Mouse (Mus musculus) heart, embryonic 16.5 days (tissue): ENCODE measurements at regions not wholly inside any gene's neighbourhood (a gene's known extent, or its start where the extent isn't known, plus 50 kb on each side); places are given as distances from the start of the nearest gene placed in this dataset.

ENCODE experiments used
- ATAC-seq: fragments of 200-750 bp; cut with Nextera tagmentation; replicated peaks from 2 replicates; pipeline ENCODE4 v1.8.0; 2017; ENCODE audit warnings: moderate number of reproducible peaks; ENCODE audit not compliant: insufficient read depth, low FRiP score; ENCODE audit errors: extremely low read depth
- H3K27ac ChIP-seq: fragments of 300-500 bp; sonication (generic); 2 replicates; pipeline ENCODE4 v1.5.1; 2014; ENCODE audit warnings: mild to moderate bottlenecking, low read length, control low read depth, moderate library complexity
- H3K27me3 ChIP-seq: fragments of 300-500 bp; sonication (generic); 2 replicates; pipeline ENCODE4 v1.6.1; 2014; ENCODE audit warnings: low read length, mixed read lengths; ENCODE audit not compliant: control insufficient read depth, insufficient read depth
- H3K36me3 ChIP-seq: fragments of 300-500 bp; sonication (generic); 2 replicates; pipeline ENCODE4 v1.6.1; 2014; ENCODE audit not compliant: control insufficient read depth, insufficient read depth
- H3K4me1 ChIP-seq: fragments of 300-500 bp; sonication (generic); 2 replicates; pipeline ENCODE4 v1.6.1; 2014; ENCODE audit warnings: low read length, mixed read lengths; ENCODE audit not compliant: control insufficient read depth, insufficient read depth
- H3K4me2 ChIP-seq: fragments of 300-500 bp; sonication (generic); 2 replicates; pipeline ENCODE4 v1.6.1; 2014; ENCODE audit warnings: low read depth, mild to moderate bottlenecking, control low read depth, low read length
- H3K4me3 ChIP-seq: fragments of 300-500 bp; sonication (generic); 2 replicates; pipeline ENCODE4 v1.5.1; 2014; ENCODE audit warnings: mild to moderate bottlenecking, control low read depth, low read length
- H3K9ac ChIP-seq: fragments of 300-500 bp; sonication (generic); 2 replicates; pipeline ENCODE4 v1.6.1; 2014; ENCODE audit warnings: low read length, control low read depth
- H3K9me3 ChIP-seq: fragments of 300-500 bp; sonication (generic); replicated peaks from 2 replicates; pipeline ENCODE4 v1.6.1; 2016; ENCODE audit warnings: low read length; ENCODE audit not compliant: control insufficient read depth
- WGBS: fragments of 180-500 bp; shearing (Covaris S2); extraction: QIAGEN DNeasy Blood & Tissue Kit; methylation state at CpG from one replicate; pipeline ENCODE4 v1.1.7; 2014; 5-methylcytosine and 5-hydroxymethylcytosine counted together

DNA sequence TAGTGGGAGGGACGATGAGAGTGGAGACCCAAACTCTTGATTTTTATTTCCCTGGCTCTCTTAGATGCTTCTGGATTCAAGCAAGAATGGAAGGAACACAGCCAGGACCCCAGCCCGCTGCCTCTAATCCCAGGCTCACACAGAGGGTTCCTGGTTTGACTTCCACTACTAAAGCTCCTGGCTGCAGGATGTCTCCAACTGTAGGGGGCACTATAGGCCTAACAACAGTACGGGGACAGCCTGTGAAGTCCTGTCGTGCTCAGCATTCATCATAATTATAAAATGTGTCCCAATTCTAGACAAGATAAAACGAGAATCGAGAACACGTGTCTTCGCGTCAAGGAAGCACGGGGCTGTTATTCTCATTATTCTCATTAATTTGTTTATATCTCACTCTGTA lies 254.3 kb upstream of the Kcnab2 start:
- WGBS, result 74% methylated on average over 10 of the region's 10 CpGs
- Histone ChIP-seq H3K27ac (no peak overlapping the region), H3K36me3 (no peaks in the 10 kb centered on the region), H3K4me2 (no peak overlapping the region), H3K4me3 (no peak overlapping the region), H3K9ac (no peak overlapping the region), H3K27me3 (no peaks in the 10 kb centered on the region), H3K9me3 (no peaks in the 10 kb centered on the region), H3K4me1 (no peaks in the 10 kb centered on the region)
- no peak for ATAC-seq

DNA sequence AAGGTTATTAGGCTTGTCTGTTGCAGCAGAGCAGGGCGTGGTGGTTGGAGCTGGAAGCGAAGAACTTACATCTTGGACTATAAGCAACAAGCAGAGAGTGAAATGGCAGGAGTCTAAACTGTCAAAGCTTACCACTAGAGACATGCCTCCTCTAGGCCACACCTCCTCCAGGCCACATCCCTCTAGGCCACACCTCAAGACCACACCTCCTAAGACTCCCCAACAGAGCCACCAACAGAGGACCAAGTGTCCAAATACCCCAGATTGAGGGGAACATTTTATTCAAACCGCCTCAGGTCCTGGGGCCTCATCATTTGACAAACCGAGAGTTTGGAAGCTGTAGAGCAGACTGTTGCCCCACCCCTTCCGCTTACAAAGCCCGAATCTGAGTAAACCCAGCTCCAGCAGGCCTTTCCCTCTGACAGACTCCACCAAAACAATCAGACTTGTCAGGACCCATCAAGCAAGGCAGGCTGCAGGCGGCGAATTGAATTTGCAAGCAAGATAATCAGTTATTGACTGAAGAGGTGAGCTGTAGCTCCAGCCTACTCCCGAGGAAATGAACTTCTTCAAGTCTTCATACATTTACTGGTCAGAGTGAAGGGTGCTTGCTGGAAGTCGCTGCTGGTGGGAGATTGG lies 253.5 kb upstream of the Kcnab2 start:
- 51% methylated on average over 10 of the region's 10 CpGs for WGBS
- no peaks in the 10 kb centered on the region for H3K36me3 ChIP-seq
- H3K4me1 ChIP-seq, result no peaks in the 10 kb centered on the region
- H3K9ac ChIP-seq, result no peak overlapping the region
- no peak for ATAC-seq
- H3K4me3 ChIP-seq, result no peak overlapping the region
- H3K27me3 ChIP-seq, result no peaks in the 10 kb centered on the region
- H3K9me3 ChIP-seq, result no peaks in the 10 kb centered on the region
- H3K27ac ChIP-seq, result no peak overlapping the region
- H3K4me2 ChIP-seq, result no peak overlapping the region

GRCm38 (mm10) chr4:152729421-152729820 lies 251.8 kb upstream of the Kcnab2 start:
- no peaks in the 10 kb centered on the region for H3K9me3 ChIP-seq
- ATAC-seq, result no peak
- H3K4me1 ChIP-seq, result no peaks in the 10 kb centered on the region
- no peaks in the 10 kb centered on the region for H3K27me3 ChIP-seq
- H3K36me3 ChIP-seq, result no peaks in the 10 kb centered on the region
- no peak overlapping the region for H3K27ac ChIP-seq
- no peak overlapping the region for H3K9ac ChIP-seq
- no peak overlapping the region for H3K4me2 ChIP-seq
- WGBS, result 77% methylated on average over 6 of the region's 6 CpGs
- H3K4me3 ChIP-seq, result no peak overlapping the region

DNA sequence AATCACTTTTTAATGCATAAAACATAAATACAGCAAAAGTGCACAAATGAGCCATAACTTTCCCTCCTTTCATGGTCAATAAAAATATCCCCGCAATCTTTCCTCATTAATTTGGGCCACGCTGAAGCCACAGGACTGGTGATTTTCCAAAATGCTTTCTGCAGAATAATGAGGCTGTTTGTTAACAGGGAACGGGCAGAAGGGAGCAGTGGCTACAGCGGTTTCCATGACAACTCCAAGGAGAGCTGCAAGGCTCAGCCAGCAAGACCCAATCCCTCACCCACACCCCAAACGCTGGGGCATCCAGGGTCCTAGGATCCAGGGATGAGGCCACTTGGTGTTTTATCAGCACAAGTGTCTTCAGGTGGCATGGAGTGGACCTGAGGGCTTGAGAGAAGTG lies 248.2 kb upstream of the Kcnab2 start:
- 68% methylated on average over 5 of the region's 5 CpGs for WGBS
- no peak for ATAC-seq

DNA sequence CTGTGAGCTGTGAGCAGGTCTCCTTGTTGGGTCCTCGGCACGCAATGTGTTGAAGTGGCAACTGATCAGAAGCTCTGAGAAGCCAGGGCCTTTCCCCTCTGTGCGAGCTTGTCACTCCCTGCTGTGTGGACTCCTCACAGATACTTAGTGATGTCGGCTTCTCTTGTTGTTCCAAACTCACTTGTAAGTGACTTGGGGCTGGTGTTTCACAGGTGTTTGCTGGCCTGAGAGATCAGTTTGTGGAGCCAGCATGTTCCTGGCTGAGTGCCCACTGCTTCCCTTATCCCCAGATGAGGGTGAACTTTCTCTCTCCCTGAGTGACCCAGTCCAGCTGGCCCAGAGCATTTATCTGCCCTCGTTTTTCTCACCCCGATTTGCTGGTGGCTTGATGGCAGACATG lies 247.8 kb upstream of the Kcnab2 start:
- H3K4me2 ChIP-seq, result no peak overlapping the region
- H3K36me3 ChIP-seq, result no peaks in the 10 kb centered on the region
- no peak for ATAC-seq
- WGBS, result 35% methylated on average over 6 of the region's 6 CpGs
- H3K9ac ChIP-seq, result no peak overlapping the region
- H3K9me3 ChIP-seq, result no peaks in the 10 kb centered on the region
- no peaks in the 10 kb centered on the region for H3K4me1 ChIP-seq
- no peaks in the 10 kb centered on the region for H3K27me3 ChIP-seq
- no peak overlapping the region for H3K4me3 ChIP-seq
- H3K27ac ChIP-seq, result no peak overlapping the region

More for the DNA sequence above, 248.2 kb upstream of the Kcnab2 start:
- Histone ChIP-seq H3K27me3 (no peaks in the 10 kb centered on the region), H3K4me3 (no peak overlapping the region), H3K4me2 (no peak overlapping the region), H3K9ac (no peak overlapping the region), H3K9me3 (no peaks in the 10 kb centered on the region), H3K4me1 (no peaks in the 10 kb centered on the region), H3K36me3 (no peaks in the 10 kb centered on the region), H3K27ac (no peak overlapping the region)

- Histone ChIP-seq H3K4me2 (no peak overlapping the region), H3K9me3 (no peaks in the 10 kb centered on the region), H3K36me3 (no peaks in the 10 kb centered on the region), H3K27ac (no peak overlapping the region), H3K27me3 (no peaks in the 10 kb centered on the region), H3K4me1 (no peaks in the 10 kb centered on the region), H3K4me3 (no peak overlapping the region), H3K9ac (no peak overlapping the region)
- 64% methylated on average over 7 of the region's 7 CpGs for WGBS
- ATAC-seq, result no peak
Measured at GRCm38 (mm10) chr4:152724741-152725140, 247.1 kb upstream of the Kcnab2 start.

DNA sequence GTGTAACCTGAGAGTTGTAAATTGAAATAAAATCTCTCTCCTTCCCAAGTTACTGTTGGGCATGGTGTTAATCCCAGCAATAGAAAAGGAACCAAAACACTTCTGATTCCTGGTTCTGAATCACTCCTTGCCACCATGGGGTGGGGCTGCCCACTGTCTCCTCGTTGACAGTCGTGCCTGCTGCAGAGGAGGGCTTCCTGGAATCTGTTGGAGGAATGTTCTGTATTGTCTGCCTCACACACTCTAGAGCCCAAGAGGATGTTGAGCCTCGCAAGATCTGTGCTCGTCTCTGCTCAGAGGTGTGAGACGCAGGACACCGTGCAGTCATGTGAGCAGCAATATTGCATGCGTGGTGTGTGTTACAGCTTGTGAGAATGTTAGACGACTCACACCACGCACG lies 246.4 kb upstream of the Kcnab2 start:
- H3K27ac ChIP-seq, result no peak overlapping the region
- no peaks in the 10 kb centered on the region for H3K9me3 ChIP-seq
- H3K9ac ChIP-seq, result no peak overlapping the region
- WGBS, result 62% methylated on average over 10 of the region's 10 CpGs
- H3K4me2 ChIP-seq, result no peak overlapping the region
- no peak for ATAC-seq
- no peak overlapping the region for H3K4me3 ChIP-seq
- no peaks in the 10 kb centered on the region for H3K27me3 ChIP-seq
- no peaks in the 10 kb centered on the region for H3K36me3 ChIP-seq
- no peaks in the 10 kb centered on the region for H3K4me1 ChIP-seq

- 72% methylated on average over 8 of the region's 8 CpGs for WGBS
- H3K27me3 ChIP-seq, result no peaks in the 10 kb centered on the region
Measured at GRCm38 (mm10) chr4:152720528-152720927, 242.9 kb upstream of the Kcnab2 start.

GRCm38 (mm10) chr4:152719416-152720127 lies 241.9 kb upstream of the Kcnab2 start:
- no peaks in the 10 kb centered on the region for H3K9me3 ChIP-seq
- no peaks in the 10 kb centered on the region for H3K27me3 ChIP-seq
- H3K9ac ChIP-seq, result no peak overlapping the region
- H3K4me1 ChIP-seq, result no peaks in the 10 kb centered on the region
- WGBS, result 84% methylated on average over 15 of the region's 15 CpGs
- ATAC-seq, result no peak
- no peak overlapping the region for H3K27ac ChIP-seq
- H3K4me3 ChIP-seq, result no peak overlapping the region
- H3K36me3 ChIP-seq, result no peaks in the 10 kb centered on the region
- no peak overlapping the region for H3K4me2 ChIP-seq

More at GRCm38 (mm10) chr4:152720528-152720927, 242.9 kb upstream of the Kcnab2 start:
- H3K4me2 ChIP-seq, result no peak overlapping the region
- H3K4me1 ChIP-seq, result no peaks in the 10 kb centered on the region
- no peak overlapping the region for H3K9ac ChIP-seq
- ATAC-seq, result no peak
- no peaks in the 10 kb centered on the region for H3K36me3 ChIP-seq
- no peak overlapping the region for H3K4me3 ChIP-seq
- no peaks in the 10 kb centered on the region for H3K9me3 ChIP-seq
- H3K27ac ChIP-seq, result no peak overlapping the region
